Mouse (Mus musculus) adrenal gland, postnatal 25 days (tissue): ENCODE results near the gene Bmpr2. TPM values are rescaled to one million over a fixed set of nuclear protein-coding genes. Genes with fewer than 3 reads are reported as not detected.

Source experiments
- DNase-seq: peaks from one replicate; pipeline ENCODE4 v3.0.0; 2021; ENCODE audit warnings: mixed read lengths
- total RNA-seq: library from RNA; stranded (reverse); gene quantifications from 2 replicates; pipeline ENCODE4 v1.2.3, GENCODE M21; 2021

The Bmpr2 gene
- total RNA-seq, 1 experiment from 2014 or later = 79.4 TPM

GRCm38 (mm10) chr1:59795336-59795735 lies 32.1 kb downstream of the Bmpr2 start:
- DNase-seq = peak; percentile 18

- DNase-seq = no peak
These were observed 34.7 kb downstream of the Bmpr2 start for GRCm38 (mm10) chr1:59797865-59798264.

GRCm38 (mm10) chr1:59804363-59804762 lies 41.2 kb downstream of the Bmpr2 start:
- DNase-seq = no peak

GRCm38 (mm10) chr1:59809921-59810320 lies 46.7 kb downstream of the Bmpr2 start:
- DNase-seq = no peak

- DNase-seq = no peak
These were observed 49.6 kb downstream of the Bmpr2 start for GRCm38 (mm10) chr1:59812782-59813181.

- no peak for DNase-seq
These were observed 62.2 kb downstream of the Bmpr2 start for GRCm38 (mm10) chr1:59825421-59825820.

- DNase-seq = no peak
These were observed 63.4 kb downstream of the Bmpr2 start for GRCm38 (mm10) chr1:59826583-59826982.

GRCm38 (mm10) chr1:59829410-59829809 lies 66.2 kb downstream of the Bmpr2 start:
- no peak for DNase-seq

- no peak for DNase-seq
These were observed 67.0 kb downstream of the Bmpr2 start for GRCm38 (mm10) chr1:59830194-59830593.

- DNase-seq = no peak
These were observed 70.5 kb downstream of the Bmpr2 start for GRCm38 (mm10) chr1:59833723-59834122.

- no peak for DNase-seq
These were observed 85.1 kb downstream of the Bmpr2 start for GRCm38 (mm10) chr1:59848327-59848726.

GRCm38 (mm10) chr1:59859046-59859445 lies 95.8 kb downstream of the Bmpr2 start:
- DNase-seq = peak; percentile 26

GRCm38 (mm10) chr1:59862144-59862543 lies 98.9 kb downstream of the Bmpr2 start:
- DNase-seq = no peak

- DNase-seq = peak; percentile 21
These were observed 104.8 kb downstream of the Bmpr2 start for GRCm38 (mm10) chr1:59868041-59868440.

GRCm38 (mm10) chr1:59874023-59874422 lies 110.8 kb downstream of the Bmpr2 start:
- no peak for DNase-seq

- no peak for DNase-seq
These were observed 114.9 kb downstream of the Bmpr2 start for GRCm38 (mm10) chr1:59878098-59878497.

- peak; percentile 84 for DNase-seq
These were observed 120.3 kb downstream of the Bmpr2 start for GRCm38 (mm10) chr1:59883349-59884134.

- no peak for DNase-seq
These were observed 123.7 kb downstream of the Bmpr2 start for GRCm38 (mm10) chr1:59886899-59887298.

- no peak for DNase-seq
These were observed 124.8 kb downstream of the Bmpr2 start for GRCm38 (mm10) chr1:59888018-59888417.

GRCm38 (mm10) chr1:59891185-59891584 lies 128.0 kb downstream of the Bmpr2 start:
- DNase-seq = no peak

GRCm38 (mm10) chr1:59892777-59893176 lies 129.6 kb downstream of the Bmpr2 start:
- no peak for DNase-seq

- no peak for DNase-seq
These were observed 130.8 kb downstream of the Bmpr2 start for GRCm38 (mm10) chr1:59894025-59894424.

- peak; percentile 43 for DNase-seq
These were observed 132.3 kb downstream of the Bmpr2 start for GRCm38 (mm10) chr1:59895456-59895855.

GRCm38 (mm10) chr1:59897147-59897798 lies 134.1 kb downstream of the Bmpr2 start:
- DNase-seq = no peak
